Mouse (Mus musculus) right cerebral cortex, adult 18-20 months (tissue): ENCODE measurements around the gene Appl2.

Experiments
- DNase-seq: peaks from one replicate; pipeline ENCODE4 v3.0.0; 2022; ENCODE audit warnings: mixed read lengths

The Appl2 gene

GRCm38 (mm10) chr10:83630899-83631298, 17.6 kb downstream of the Appl2 start:
- peak; percentile 35 for DNase-seq

- DNase-seq, result no peak
Observed at GRCm38 (mm10) chr10:83629878-83630277, 18.7 kb downstream of the Appl2 start.

- no peak for DNase-seq
Observed at GRCm38 (mm10) chr10:83629190-83629781, 19.3 kb downstream of the Appl2 start.

DNA sequence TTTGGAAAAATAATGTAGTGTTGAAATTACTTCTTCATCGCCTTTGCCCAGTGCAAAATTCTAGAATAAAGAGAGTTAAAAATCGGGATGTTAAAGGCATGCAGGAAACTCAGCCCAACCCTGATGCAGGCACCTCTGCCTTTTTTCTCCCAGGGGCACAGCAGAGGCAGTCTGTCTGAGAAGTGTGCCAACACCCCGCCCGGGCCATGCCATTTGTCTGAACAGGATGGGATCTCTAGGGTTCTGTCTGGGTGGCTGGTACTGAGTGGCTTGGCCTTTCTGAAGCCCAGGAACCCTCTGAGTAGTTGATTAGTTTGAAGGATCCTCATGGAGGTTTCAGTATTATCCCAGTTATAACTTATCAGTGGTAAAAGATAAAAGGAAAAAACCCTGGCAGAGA, 20.3 kb downstream of the Appl2 start:
- no peak for DNase-seq

- no peak for DNase-seq
Observed at GRCm38 (mm10) chr10:83627113-83627687, 21.3 kb downstream of the Appl2 start.

DNA sequence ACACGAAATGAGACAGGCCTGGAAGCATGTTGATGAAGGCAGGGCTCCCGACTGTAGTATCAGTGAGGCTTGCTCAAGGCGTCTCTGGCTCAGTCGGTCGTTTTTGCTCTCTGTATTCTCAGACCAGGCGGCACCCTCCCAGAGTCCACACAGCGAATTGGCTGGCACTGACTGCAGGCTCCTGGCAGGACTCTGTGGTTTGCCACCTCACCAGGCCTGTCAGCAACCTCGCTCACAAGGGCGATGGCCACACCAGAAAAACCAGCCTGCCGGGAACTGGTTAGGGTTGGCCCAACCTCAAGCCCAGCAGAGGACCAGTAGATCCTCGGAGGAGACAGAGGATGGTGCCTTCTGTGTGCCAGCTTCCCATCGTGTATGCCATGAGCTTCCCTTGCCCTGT, 23.7 kb downstream of the Appl2 start:
- no peak for DNase-seq

GRCm38 (mm10) chr10:83624065-83624464, 24.5 kb downstream of the Appl2 start:
- DNase-seq, result no peak

DNA sequence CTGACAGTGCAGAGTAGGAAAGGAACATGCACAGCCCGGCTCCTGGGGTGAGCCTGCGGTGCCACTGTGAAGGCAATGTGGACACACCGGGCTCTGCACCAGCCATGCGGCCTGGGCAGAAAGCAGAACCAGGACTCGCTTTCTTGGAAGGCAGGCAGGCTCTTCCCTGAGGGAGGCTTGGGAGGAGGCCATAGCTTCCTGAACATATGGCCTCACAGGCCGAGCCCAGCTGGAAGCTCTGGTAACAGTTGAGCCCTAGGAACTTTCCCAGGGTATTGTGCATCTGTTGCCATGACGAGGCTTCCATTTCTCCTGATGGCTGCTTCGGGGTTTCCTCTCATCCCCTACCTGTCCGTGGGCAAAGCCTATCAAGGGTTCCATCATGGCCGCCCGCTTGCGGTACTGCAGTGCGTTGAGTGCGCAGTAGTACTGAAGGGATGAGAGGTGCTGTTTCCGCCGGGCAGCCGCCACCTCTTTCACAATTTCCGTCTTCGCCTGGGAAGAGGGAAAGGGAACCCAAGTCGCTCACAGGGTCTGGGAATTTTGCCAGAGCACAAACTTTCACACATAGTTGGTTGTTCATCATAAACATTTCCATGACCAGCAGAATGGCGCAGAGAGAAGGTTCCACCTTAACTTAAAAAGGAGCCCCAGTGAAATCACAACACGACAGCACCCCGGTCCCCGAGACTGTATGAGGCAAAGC, 28.0 kb downstream of the Appl2 start:
- no peak for DNase-seq

- DNase-seq, result no peak
Observed at GRCm38 (mm10) chr10:83618819-83619440, 29.6 kb downstream of the Appl2 start.

- DNase-seq, result no peak
Observed at GRCm38 (mm10) chr10:83617366-83617765, 31.2 kb downstream of the Appl2 start.

GRCm38 (mm10) chr10:83612648-83613215, 35.8 kb downstream of the Appl2 start:
- no peak for DNase-seq

DNA sequence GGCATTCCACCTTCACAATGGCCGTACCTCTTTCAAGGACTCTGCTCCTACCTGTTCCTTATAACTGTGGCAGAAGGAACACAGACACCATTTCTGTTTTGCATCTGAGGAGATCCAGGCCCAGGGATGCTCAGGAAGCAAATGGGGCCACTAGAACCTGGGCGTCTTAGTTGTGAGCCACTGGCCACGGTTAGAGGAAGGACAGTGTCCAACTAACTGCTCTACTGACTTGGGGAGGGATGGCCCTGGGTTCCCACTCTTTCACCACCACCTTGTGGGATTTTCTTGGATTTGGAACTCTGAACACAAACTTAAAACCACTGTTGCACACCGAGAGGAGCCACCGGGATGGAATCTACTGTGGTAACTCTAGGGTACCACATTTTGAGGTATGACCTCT, 36.7 kb downstream of the Appl2 start:
- DNase-seq, result no peak

DNA sequence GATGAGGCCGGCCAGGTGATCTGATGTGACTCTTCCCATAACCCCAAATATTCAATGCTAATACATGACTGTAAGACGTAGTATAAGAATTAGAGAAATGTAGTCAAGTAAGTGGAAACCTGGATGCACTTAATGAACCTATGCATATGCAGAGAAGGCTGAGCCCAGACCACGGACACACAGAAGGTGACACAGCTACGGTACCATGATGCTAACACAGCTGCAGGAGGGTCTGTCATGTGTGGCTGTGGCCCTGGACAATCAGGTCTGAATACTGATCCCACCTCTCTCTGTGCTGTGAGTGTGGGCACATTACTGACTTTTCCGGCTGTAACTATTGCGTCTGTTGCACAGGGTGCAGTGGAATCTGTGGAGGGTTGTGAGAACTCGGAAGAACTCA, 38.0 kb downstream of the Appl2 start:
- no peak for DNase-seq

GRCm38 (mm10) chr10:83608596-83608995, 39.9 kb downstream of the Appl2 start:
- no peak for DNase-seq

- no peak for DNase-seq
Observed at GRCm38 (mm10) chr10:83607111-83607510, 41.4 kb downstream of the Appl2 start.

DNA sequence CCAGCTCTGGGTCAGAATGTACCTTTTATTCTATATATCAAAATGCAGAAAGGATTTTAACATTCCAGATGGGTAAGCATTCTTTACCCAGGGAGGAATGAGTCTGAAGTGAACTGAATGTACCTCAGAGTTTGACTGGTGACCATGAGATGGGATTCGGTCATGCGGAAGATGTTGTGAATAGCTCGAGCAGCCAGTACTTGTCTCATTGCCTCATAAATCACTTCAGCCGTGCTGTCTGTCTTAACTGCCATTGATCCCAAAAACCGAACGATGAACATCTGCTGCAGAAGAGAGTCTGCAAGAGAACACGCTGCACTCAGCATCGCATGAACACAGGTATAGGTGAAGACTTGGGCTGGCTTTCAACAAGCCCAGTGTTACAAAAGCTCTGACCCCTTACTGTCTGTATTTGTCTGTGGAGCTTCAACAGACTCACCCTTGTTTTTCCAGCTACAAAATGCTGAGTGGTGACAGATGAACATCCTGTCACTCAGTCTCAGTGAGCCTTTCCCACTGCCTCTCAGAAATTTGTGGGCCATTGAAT, 42.8 kb downstream of the Appl2 start:
- DNase-seq, result no peak

- no peak for DNase-seq
Observed at GRCm38 (mm10) chr10:83603956-83604564, 44.5 kb downstream of the Appl2 start.

DNA sequence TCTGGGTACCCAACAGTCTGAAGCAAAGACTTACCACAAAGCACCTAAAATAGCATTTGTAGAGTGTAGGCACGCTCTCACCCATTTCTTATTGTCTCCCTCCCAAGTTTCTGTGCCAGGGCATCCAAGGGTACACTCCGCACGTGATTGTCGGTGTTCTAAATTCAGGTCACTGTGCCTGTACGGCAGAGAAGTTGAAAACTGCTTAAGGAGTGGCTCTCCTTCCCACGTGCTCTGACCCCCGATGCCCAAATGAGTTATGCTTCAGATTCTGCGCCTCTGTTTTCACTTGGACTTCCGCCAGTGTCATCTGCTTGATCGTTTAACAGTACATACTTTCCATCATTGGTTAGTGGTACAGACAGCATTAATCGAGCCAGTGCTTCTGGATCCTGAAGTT, 47.9 kb downstream of the Appl2 start:
- DNase-seq, result no peak

- no peak for DNase-seq
Observed at GRCm38 (mm10) chr10:83594526-83594925, 54.0 kb downstream of the Appl2 start.

- no peak for DNase-seq
Observed at GRCm38 (mm10) chr10:83592616-83593015, 55.9 kb downstream of the Appl2 start.

- DNase-seq, result no peak
Observed at GRCm38 (mm10) chr10:83590801-83591200, 57.7 kb downstream of the Appl2 start.

DNA sequence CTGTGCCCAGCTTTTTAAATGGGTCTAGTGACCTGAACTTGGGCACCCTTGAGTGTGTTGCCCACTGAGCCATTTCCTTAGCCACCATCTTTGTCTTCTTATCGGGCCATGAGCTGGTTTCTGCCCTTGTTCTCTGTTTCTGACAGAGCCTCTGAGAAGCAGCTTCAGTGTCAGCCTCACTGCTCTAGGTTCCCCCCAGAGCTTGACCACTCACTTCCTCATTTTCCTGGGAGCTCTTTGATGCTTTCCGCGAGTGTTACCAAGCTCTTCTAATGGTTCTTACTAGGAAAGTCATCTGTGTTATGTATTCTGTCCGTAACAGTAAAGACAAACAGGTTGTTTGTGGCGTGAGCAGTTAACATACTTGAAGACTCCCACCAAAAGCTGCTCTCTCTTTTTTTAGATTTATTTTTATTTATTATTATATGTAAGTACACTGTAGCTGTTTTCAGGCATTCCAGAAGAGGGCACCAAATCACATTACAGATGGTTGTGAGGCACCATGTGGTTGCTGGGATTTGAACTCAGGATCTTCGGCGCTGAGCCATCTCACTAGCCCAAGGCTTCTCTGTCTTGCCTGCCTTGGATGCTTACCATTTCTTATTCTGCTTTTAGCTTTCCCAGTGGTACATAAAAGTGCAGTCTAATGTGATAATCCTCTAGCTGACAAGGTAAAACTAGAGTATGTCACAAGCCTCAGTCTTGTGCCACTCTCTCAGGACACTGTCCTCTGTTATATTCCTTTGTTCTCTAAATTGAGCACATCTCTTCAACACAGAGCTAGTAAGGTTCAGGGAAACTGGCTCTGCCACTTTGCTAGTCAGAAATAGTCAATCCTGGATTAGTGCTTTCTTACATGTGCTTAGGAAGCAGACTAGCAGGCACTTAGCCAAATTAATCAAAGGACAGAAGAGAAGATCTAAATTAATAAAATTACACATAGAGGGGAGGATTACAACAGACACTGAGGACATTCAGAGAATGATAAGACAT, 82.8 kb downstream of the Appl2 start:
- no peak for DNase-seq
